Mouse (Mus musculus) hindbrain, embryonic 15.5 days (tissue): ENCODE data around the gene Pdss1. TPM values are rescaled to one million over a fixed set of nuclear protein-coding genes. Genes with fewer than 3 reads are reported as not detected.
"Not testable (repeated sequence)": the region's sequence is repeated elsewhere in the genome, so short reads cannot be mapped to it uniquely, and the experiment has no call there.

Source experiments
- ATAC-seq: fragments of 200-750 bp; cut with Nextera tagmentation; 2 replicates; pipeline ENCODE4 v1.8.0; 2017; ENCODE audit warnings: low read depth, moderate number of reproducible peaks, moderate TSS enrichment; ENCODE audit not compliant: low FRiP score
- H3K27ac ChIP-seq: fragments of 300-500 bp; sonication (generic); replicated peaks from 2 replicates; pipeline ENCODE4 v1.5.1; 2015; ENCODE audit warnings: mild to moderate bottlenecking, inconsistent platforms
- H3K27me3 ChIP-seq: fragments of 300-500 bp; sonication (generic); 2 replicates; pipeline ENCODE4 v1.6.1; 2015; ENCODE audit warnings: control low read depth, inconsistent platforms
- H3K36me3 ChIP-seq: fragments of 300-500 bp; sonication (generic); 2 replicates; pipeline ENCODE4 v1.6.1; 2015; ENCODE audit warnings: control low read depth, inconsistent platforms
- H3K4me1 ChIP-seq: fragments of 300-500 bp; sonication (generic); replicated peaks from 2 replicates; pipeline ENCODE4 v1.6.1; 2015; ENCODE audit warnings: control low read depth, inconsistent platforms
- H3K4me2 ChIP-seq: fragments of 300-500 bp; sonication (generic); 2 replicates; pipeline ENCODE4 v1.6.1; 2015; ENCODE audit warnings: moderate library complexity, mild to moderate bottlenecking, inconsistent platforms
- H3K4me3 ChIP-seq: fragments of 300-500 bp; sonication (generic); 2 replicates; pipeline ENCODE4 v1.5.1; 2015; ENCODE audit warnings: mild to moderate bottlenecking, inconsistent platforms
- H3K9ac ChIP-seq: fragments of 300-500 bp; sonication (generic); 2 replicates; pipeline ENCODE4 v1.6.1; 2015; ENCODE audit warnings: inconsistent platforms
- H3K9me3 ChIP-seq: fragments of 300-500 bp; sonication (generic); 2 replicates; pipeline ENCODE4 v1.6.1; 2016; ENCODE audit warnings: control low read depth, inconsistent platforms
- WGBS: fragments of 180-500 bp; shearing (Covaris S2); methylation state at CpG from one replicate; pipeline ENCODE4 v1.1.7; 2015; 5-methylcytosine and 5-hydroxymethylcytosine counted together
- polyA plus RNA-seq: library from polyadenylated mRNA; unstranded; fragments of >200 nt; fragmentation: Nextera tagmentation; extraction: Ambion mirVana; gene quantifications from 2 replicates; pipeline ENCODE4 v1.2.1, GENCODE M21; 2015

Gene Pdss1
- 23.1 and 25.1 TPM in 2 replicates for polyA plus RNA-seq

DNA sequence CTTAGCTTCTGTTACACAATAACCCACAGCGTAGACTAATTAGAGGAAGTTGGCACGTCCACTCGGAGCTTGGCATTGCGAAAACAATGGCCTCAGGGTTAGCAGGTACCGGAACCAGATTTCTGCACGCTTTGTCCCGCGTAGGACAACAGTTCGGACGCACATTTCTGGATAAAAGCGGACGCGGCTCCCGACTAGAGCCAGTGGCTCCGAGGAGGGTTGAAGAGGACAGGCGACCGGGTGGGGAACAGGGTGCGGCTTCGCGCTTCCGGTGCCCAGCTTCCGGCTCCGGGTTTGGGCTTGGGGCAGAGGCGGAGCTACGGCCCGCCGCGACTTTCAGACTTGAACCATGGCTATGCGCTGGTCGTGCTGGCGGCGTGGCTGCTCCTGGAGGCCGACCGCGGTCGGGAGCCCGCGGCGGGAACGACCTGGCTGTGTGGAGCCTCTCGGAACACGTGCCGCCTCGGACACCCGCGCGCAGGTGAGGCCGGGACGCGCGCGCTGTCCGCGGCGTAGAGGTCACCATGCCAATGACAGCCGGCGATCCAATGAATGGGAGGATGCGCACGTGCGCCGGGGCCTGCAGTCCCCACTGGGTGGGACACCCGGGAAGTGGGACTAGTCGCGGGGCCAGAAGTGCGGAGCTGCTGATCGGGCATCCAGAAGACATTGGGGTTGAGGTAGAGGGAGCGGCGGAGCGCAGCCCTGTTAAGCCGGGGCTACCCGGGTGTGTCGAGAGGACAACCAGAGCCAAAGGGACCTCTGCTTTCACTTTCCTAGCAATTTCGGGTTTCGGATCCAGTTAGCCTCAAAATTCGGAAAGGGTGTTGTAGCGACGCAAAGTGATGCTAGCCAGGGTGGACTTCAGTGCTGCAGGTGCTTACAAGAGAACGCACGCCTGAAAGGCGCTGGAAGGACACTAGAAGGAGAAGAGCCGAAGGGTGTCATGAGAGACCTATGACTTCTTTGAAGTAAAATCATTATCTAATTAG is at the start of gene Pdss1:
Gene Pdss1, plus strand, starts transcription at position 241 of the 992 bp plus-strand sequence.
- Histone ChIP-seq H3K27me3 (no peaks in the 10 kb centered on the region), H3K9ac (peak within 1 kb of the TSS; percentile 78), H3K27ac (peak within 1 kb of the TSS; percentile 87), H3K4me2 (peak within 1 kb of the TSS; percentile 86), H3K9me3 (no peaks in the 10 kb centered on the region), H3K36me3 (no peaks in the 10 kb centered on the region), H3K4me1 (peaks cover 20% of the 10 kb centered on the region), H3K4me3 (peak within 1 kb of the TSS; percentile 89)
- ATAC-seq = peak; percentile 99
- WGBS = under 1% methylated on average over 81 of the region's 81 CpGs

DNA sequence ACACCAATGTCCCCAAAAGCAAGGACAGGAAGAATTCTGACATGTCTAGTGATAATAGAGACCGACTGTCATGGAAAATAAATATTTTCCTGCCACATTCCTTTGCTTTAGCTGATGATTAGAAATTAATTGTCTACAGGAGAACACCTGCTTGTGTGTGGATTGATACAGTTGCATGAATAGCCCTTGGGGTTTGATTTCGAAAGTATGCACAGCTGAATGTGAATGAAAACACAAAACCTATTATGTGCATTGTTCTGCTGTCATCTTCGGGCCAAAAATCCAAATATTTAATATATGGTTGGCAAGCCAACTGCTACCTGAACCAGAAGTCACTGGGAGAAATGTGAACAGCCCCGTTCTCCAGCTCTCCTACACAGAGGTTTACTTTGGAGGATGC is 43.4 kb upstream of the Pdss1 start:
- 74% methylated on average over 4 of the region's 4 CpGs for WGBS
- no peak for ATAC-seq

DNA sequence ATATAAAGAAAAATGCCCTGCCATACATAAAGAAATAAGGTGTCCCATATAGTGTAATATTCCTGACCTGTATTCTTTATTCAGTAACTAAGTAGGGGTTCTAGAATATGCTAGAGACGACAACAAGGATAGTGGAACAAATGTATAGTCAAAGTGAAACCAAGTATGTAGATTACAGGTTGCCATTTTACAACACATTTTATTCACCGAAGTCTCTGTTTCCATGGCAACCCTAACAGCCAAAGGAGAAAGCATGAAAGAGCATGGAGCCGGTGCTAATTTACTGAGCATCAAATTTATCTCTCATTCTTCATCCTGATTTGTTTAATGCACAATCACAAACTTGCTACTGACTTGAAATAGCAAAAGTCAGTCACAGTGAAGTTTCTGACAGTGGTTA is 37.8 kb upstream of the Pdss1 start:
- WGBS = 34% methylated on average over 3 of the region's 3 CpGs
- Histone ChIP-seq H3K4me1 (no peaks in the 10 kb centered on the region), H3K27ac (no peak overlapping the region), H3K36me3 (no peaks in the 10 kb centered on the region), H3K27me3 (no peaks in the 10 kb centered on the region), H3K9me3 (no peaks in the 10 kb centered on the region), H3K4me3 (no peak overlapping the region), H3K4me2 (no peak overlapping the region), H3K9ac (no peak overlapping the region)
- no peak for ATAC-seq

More for the DNA sequence above, 43.4 kb upstream of the Pdss1 start:
- H3K9me3 ChIP-seq = no peaks in the 10 kb centered on the region
- no peaks in the 10 kb centered on the region for H3K27me3 ChIP-seq
- no peaks in the 10 kb centered on the region for H3K36me3 ChIP-seq
- no peak overlapping the region for H3K4me2 ChIP-seq
- H3K27ac ChIP-seq = no peak overlapping the region
- H3K9ac ChIP-seq = no peak overlapping the region
- no peaks in the 10 kb centered on the region for H3K4me1 ChIP-seq
- no peak overlapping the region for H3K4me3 ChIP-seq

DNA sequence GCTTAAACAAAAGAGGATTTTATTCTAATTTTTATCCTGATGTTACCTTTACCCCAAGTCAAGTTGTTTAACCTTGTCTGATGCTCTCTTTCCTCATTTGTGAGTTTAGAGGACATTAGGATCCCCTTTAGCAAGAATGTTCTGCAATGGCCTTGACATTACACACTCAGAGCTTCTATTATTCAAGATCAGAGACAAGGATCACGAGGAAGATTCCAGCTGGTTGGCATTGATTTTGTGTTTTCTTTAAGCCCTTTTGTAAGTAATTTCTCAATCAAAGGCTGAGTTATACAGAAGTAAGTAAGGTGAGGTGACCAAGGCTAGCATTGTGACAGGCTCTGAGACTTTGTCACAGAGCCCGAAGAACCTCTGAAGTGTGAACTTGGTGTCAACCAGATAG is 33.1 kb upstream of the Pdss1 start:
- H3K27ac ChIP-seq = no peak overlapping the region
- WGBS = 76% methylated on average over 2 of the region's 2 CpGs
- H3K36me3 ChIP-seq = no peaks in the 10 kb centered on the region
- H3K9me3 ChIP-seq = no peaks in the 10 kb centered on the region
- H3K4me2 ChIP-seq = no peak overlapping the region
- ATAC-seq = no peak
- no peak overlapping the region for H3K9ac ChIP-seq
- H3K4me3 ChIP-seq = no peak overlapping the region
- no peaks in the 10 kb centered on the region for H3K4me1 ChIP-seq
- H3K27me3 ChIP-seq = no peaks in the 10 kb centered on the region

DNA sequence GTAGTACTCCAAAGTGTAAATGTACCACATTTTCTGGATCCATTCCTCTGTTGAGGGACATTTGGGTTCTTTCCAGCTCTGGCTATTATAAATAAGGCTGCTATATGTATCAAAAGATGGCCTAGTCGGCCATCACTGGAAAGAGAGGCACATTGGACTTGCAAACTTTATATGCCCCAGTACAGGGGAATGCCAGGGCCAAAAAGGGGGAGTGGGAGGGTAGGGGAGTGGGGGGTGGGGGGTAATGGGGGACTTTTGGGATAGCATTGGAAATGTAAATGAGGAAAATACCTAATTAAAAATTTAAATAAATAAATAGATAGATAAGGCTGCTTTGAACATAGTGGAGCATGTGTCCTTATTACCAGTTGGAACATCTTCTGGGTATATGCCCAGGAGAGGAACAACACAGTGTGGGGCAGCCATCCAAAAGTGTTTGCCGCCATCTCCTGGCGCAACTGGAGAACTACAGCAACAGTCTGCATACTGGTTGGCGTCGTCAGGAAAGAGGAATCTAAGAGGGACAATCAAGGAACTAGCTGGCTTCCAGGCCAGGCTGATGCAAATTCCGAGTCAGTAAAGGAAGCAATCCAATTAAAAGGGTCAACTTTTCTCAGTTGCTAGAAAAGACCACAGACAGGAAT is 30.8 kb upstream of the Pdss1 start:
- H3K4me1 ChIP-seq, H3K9me3 ChIP-seq, H3K4me2 ChIP-seq, H3K9ac ChIP-seq, H3K27ac ChIP-seq, H3K27me3 ChIP-seq, H3K36me3 ChIP-seq, H3K4me3 ChIP-seq: not testable (repeated sequence)
- WGBS = 5% methylated on average over 6 of the region's 6 CpGs
- peak; percentile 94 for ATAC-seq

DNA sequence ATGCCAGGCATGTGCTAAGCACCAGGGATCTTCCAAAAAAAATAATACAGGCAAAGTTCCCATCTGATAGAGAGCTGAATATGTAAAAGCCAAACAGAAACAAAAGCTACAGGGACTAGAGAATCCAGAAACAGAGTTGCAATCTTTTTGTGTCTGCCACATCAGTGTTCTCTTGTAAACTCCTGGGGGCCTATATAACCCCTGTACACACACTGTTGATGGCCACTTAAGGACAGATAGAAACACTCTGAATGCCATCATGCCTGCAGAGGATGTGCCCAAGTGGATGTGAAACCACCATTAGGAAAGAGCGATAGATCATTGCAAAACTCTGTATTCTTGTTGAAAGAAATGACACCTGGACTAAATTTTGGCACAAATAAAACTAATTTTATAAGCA is 29.5 kb upstream of the Pdss1 start:
- Histone ChIP-seq H3K27me3 (no peaks in the 10 kb centered on the region), H3K4me1 (no peaks in the 10 kb centered on the region), H3K4me2 (no peak overlapping the region), H3K36me3 (no peaks in the 10 kb centered on the region), H3K9me3 (no peaks in the 10 kb centered on the region), H3K9ac (no peak overlapping the region), H3K27ac (no peak overlapping the region), H3K4me3 (no peak overlapping the region)
- WGBS = 96% methylated on average over 1 of the region's 1 CpGs
- ATAC-seq = no peak

DNA sequence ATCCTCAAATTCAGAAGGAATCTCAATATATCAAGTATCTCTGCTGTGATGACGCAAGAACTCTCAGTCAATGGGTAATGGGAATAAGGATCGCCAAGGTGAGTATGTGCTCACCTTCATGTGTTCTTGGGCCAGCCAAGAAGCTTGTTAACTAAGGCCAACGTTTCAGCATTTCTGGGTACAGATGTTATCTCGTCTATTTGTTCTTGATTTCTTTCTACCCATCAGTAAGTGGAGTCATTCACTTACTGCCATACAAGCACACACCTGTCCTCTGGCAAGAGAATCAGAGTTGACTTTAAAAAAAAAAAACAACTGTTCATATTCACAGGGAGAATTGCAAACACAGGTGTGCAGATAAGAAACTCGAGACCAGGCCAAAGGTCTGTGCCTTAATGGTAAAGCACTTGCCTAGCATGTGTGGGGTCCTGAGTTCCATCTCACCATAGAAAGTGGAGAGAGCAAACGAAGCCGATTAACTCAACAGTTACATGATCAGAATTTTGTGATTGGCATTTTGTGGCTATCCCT is 28.4 kb upstream of the Pdss1 start:
- no peaks in the 10 kb centered on the region for H3K36me3 ChIP-seq
- no peak overlapping the region for H3K27ac ChIP-seq
- H3K4me1 ChIP-seq = no peaks in the 10 kb centered on the region
- H3K4me2 ChIP-seq = no peak overlapping the region
- no peak overlapping the region for H3K4me3 ChIP-seq
- H3K9me3 ChIP-seq = no peaks in the 10 kb centered on the region
- no peaks in the 10 kb centered on the region for H3K27me3 ChIP-seq
- ATAC-seq = no peak
- WGBS = 82% methylated on average over 7 of the region's 7 CpGs
- H3K9ac ChIP-seq = no peak overlapping the region

DNA sequence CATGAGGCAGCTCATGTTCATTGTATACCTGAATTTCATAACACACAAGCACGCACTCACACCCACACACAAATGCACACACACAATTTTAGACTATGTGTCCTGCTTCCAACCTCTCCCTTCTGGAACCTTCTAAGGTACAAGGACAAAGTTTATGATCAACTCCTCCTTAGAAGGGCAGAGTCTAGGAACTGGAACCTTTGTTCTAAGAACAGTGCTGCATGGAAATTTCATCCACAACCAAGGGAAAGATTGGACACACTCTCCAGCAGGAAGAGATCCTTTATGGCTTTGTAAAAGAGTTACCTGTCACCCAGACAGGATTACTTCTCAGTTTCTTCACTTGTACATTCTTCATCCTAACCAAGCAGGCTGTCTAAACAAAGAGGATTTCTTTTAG is 22.2 kb upstream of the Pdss1 start:
- Histone ChIP-seq H3K36me3 (no peaks in the 10 kb centered on the region), H3K9ac (no peak overlapping the region), H3K27me3 (no peaks in the 10 kb centered on the region), H3K4me2 (no peak overlapping the region), H3K9me3 (no peaks in the 10 kb centered on the region), H3K27ac (no peak overlapping the region), H3K4me3 (no peak overlapping the region), H3K4me1 (no peaks in the 10 kb centered on the region)
- WGBS = 88% methylated on average over 1 of the region's 1 CpGs
- ATAC-seq = no peak

DNA sequence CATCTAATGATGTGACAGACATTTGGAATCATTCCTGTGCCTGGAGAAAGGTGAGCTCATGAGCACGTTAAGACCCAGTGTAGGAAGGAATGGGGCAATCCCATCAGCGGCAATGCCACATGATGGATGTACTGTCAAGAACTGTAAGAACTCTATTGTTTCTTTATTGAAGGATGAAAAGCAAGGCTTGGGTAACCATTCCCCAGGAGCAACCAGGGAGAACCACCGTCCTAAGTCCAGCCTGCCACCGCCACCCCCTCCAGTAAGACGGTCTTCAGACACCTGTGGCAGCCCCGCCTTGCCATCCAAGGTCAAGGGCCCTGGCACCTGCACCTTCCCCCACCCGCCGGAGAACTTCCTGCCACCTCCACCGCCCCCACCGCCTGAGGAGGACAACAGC is 20.7 kb upstream of the Pdss1 start:
- no peak for ATAC-seq

DNA sequence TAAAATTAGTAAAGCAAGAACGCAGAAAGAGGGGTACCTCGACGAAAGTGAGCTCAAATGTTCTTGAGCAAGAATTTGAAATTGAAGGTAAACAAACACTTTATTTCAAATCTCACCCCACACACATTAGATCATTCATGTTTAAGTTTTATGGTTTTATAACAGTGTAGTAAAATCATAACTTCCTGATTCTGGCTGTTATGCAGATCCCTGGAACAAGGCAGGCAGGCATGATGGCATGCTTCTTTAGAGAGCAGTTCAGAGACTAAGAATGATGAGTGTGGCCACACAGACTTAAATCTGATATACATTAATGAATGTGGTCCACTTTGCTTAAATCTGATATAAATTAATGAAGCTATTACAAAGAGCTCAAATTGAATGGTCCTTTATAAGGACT is 18.7 kb upstream of the Pdss1 start:
- ATAC-seq = no peak
- no peaks in the 10 kb centered on the region for H3K27me3 ChIP-seq
- H3K36me3 ChIP-seq = no peaks in the 10 kb centered on the region
- no peak overlapping the region for H3K4me3 ChIP-seq
- 93% methylated on average over 3 of the region's 3 CpGs for WGBS
- no peaks in the 10 kb centered on the region for H3K9me3 ChIP-seq
- H3K9ac ChIP-seq = no peak overlapping the region
- H3K4me1 ChIP-seq = no peaks in the 10 kb centered on the region
- H3K4me2 ChIP-seq = no peak overlapping the region
- no peak overlapping the region for H3K27ac ChIP-seq

More for the DNA sequence above, 20.7 kb upstream of the Pdss1 start:
- Histone ChIP-seq H3K27ac (no peak overlapping the region), H3K4me1 (no peaks in the 10 kb centered on the region), H3K9ac (no peak overlapping the region), H3K4me2 (no peak overlapping the region), H3K36me3 (no peaks in the 10 kb centered on the region), H3K9me3 (no peaks in the 10 kb centered on the region), H3K27me3 (no peaks in the 10 kb centered on the region), H3K4me3 (no peak overlapping the region)
- 47% methylated on average over 10 of the region's 10 CpGs for WGBS

DNA sequence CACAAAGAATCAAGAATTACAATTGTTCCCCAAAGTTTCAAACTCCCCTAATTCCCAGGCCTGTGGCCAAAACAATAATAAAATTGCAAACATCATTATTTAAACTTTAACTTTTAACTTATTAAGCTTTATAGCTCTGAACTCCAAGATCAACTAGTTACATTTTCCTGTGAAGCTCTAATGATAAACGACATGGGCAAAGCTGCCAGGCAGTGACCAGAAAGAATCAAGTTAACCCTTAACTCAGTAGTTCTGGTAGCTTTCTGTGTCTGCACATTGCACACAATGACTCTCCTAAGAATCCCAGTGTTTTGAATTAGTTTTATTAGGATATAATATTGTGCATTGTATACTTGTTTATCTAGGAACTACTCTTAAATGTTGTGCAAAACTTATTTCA is 16.5 kb upstream of the Pdss1 start:
- H3K4me3 ChIP-seq = no peak overlapping the region
- H3K9me3 ChIP-seq = no peaks in the 10 kb centered on the region
- H3K4me2 ChIP-seq = no peak overlapping the region
- no peaks in the 10 kb centered on the region for H3K4me1 ChIP-seq
- no peak for ATAC-seq
- H3K36me3 ChIP-seq = no peaks in the 10 kb centered on the region
- H3K9ac ChIP-seq = no peak overlapping the region
- WGBS = 55% methylated on average over 1 of the region's 1 CpGs
- no peak overlapping the region for H3K27ac ChIP-seq
- H3K27me3 ChIP-seq = no peaks in the 10 kb centered on the region

DNA sequence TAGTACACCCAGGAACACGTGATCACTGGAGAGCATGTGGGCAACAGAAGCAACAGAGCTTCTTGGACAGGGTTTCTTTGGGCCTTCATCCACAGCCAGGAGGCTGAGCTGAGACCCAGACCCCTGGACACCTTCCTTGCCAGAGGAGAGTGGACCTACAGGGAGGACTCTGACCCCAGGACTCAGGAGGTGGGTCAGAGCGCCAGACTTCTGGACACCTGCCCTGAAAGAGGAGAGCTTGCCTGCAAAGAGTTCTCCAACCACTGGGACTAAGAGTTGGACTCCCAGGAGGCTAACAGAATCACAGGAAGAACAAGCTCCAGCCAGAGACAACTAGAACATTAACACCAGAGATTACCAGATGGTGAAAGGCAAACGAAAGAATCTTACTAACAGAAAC is 14.6 kb upstream of the Pdss1 start:
- not testable (repeated sequence) for H3K4me3 ChIP-seq

More for the DNA sequence above, 14.6 kb upstream of the Pdss1 start:
- H3K4me2 ChIP-seq, H3K9me3 ChIP-seq, ATAC-seq, H3K36me3 ChIP-seq, H3K4me1 ChIP-seq, H3K27ac ChIP-seq, H3K9ac ChIP-seq, H3K27me3 ChIP-seq: not testable (repeated sequence)
- WGBS = 91% methylated on average over 3 of the region's 3 CpGs
